ENCODE assay signal across 22 mouse cellular contexts in the genomic region with DNA sequence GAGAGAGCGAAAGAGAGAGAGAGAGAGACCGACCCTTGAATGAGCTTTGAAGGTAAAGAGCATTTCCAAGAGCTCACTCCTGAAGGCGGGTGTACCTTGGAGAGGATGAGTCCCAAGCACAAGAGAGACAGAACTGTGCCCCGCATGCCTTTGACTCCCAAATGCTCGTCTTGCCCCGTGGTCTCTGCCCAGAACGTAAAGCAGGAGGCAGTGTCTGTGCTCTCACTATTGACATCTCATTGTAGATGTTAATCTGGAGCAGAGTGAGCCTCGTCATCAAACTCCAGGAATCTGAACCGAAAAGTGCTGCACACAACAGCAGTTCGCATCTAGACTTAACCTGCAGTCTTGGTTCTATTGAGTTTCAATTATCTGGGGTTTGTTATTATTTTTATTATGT. TPM values are rescaled to one million over a fixed set of nuclear protein-coding genes. Genes with fewer than 3 reads are reported as not detected.
A peak's percentile ranks its signal among the peaks of the same experiment; 100 is the strongest.
DNase-seq lines count a peak whose midpoint lies in the region; ATAC-seq and TF ChIP-seq lines count a peak whose summit lies in the region.
"Had no signal": no experiment of that assay in that cellular context is flagged by ENCODE, and none has a peak within 500 bp of the region (broad histone marks: within the 10 kb centered on the region; RNA-seq: fewer than 3 reads in every experiment).

No protein-coding gene starts in this region.

- peaks cover 3% of the 10 kb centered on the region; the same call in 1 of the 2 replicates for H3K4me1 ChIP-seq in lung, embryonic 14.5 days (ENCODE audit: insufficient read depth)
- H3K4me1 ChIP-seq in intestine, embryonic 14.5 days (replicated peaks; ENCODE audit: control insufficient read depth, insufficient read depth, low read length): peaks cover 14% of the 10 kb centered on the region
- peaks cover 6% of the 10 kb centered on the region; the same call in 1 of the 2 replicates for H3K4me1 ChIP-seq in intestine, embryonic 15.5 days (replicated peaks)
- 0 out of 2 replicates have a peak, but pooled peaks cover 7% of the 10 kb centered on the region for H3K4me1 ChIP-seq in stomach, embryonic 14.5 days (ENCODE audit: control insufficient read depth, insufficient read depth, low read length)
- H3K4me1 ChIP-seq in forebrain, embryonic 12.5 days: no peaks in the 10 kb centered on the region
- H3K4me1 ChIP-seq: embryonic facial prominence, embryonic 12.5 days; forebrain, embryonic 13.5 days; hindbrain, embryonic 12.5 days had no signal

- ATAC-seq in lung, embryonic 14.5 days (ENCODE audit: insufficient read depth): peak; percentile 51
- no peak for ATAC-seq in intestine, embryonic 14.5 days (replicated peaks; ENCODE audit: low FRiP score, low TSS enrichment, low read depth)
- ATAC-seq in intestine, embryonic 15.5 days: no peak
- ATAC-seq in stomach, embryonic 14.5 days (ENCODE audit: insufficient number of reproducible peaks, insufficient read depth, low FRiP score, low read depth): no peak
- no peak for ATAC-seq in forebrain, embryonic 12.5 days (ENCODE audit: low FRiP score)
- ATAC-seq: forebrain, embryonic 13.5 days; forebrain, postnatal 0 days had no signal

- 21% methylated on average over 10 of the region's 10 CpGs for WGBS in lung, embryonic 14.5 days
- WGBS in intestine, embryonic 14.5 days: 37% methylated on average over 10 of the region's 10 CpGs
- WGBS in intestine, embryonic 15.5 days: 44% methylated on average over 10 of the region's 10 CpGs
- 36% methylated on average over 10 of the region's 10 CpGs for WGBS in stomach, embryonic 14.5 days
- 79% methylated on average over 10 of the region's 10 CpGs for WGBS in forebrain, embryonic 12.5 days

- TF ChIP-seq CTCF in lung, embryonic 14.5 days (IDR thresholded peaks at IDR 0.05; ENCODE audit: low read depth): no peak

- no peaks in the 10 kb centered on the region for H3K9me3 ChIP-seq in lung, embryonic 14.5 days (ENCODE audit: low read depth, low read length)
- H3K9me3 ChIP-seq in intestine, embryonic 14.5 days (ENCODE audit: control insufficient read depth, low read length): no peaks in the 10 kb centered on the region
- H3K9me3 ChIP-seq in intestine, embryonic 15.5 days: no peaks in the 10 kb centered on the region
- H3K9me3 ChIP-seq in stomach, embryonic 14.5 days (ENCODE audit: control insufficient read depth, low read depth, low read length): no peaks in the 10 kb centered on the region
- no peaks in the 10 kb centered on the region for H3K9me3 ChIP-seq in forebrain, embryonic 12.5 days
- H3K9me3 ChIP-seq: embryonic facial prominence, embryonic 12.5 days; forebrain, embryonic 13.5 days; hindbrain, embryonic 12.5 days had no signal

- no peaks in the 10 kb centered on the region for H3K27me3 ChIP-seq in lung, embryonic 14.5 days (ENCODE audit: insufficient read depth, low read length)
- H3K27me3 ChIP-seq in intestine, embryonic 14.5 days (replicated peaks; ENCODE audit: control insufficient read depth, insufficient read depth, low read length): no peaks in the 10 kb centered on the region
- H3K27me3 ChIP-seq in intestine, embryonic 15.5 days (replicated peaks): no peaks in the 10 kb centered on the region
- no peaks in the 10 kb centered on the region for H3K27me3 ChIP-seq in stomach, embryonic 14.5 days (ENCODE audit: control insufficient read depth, insufficient read depth, low read length)
- H3K27me3 ChIP-seq in forebrain, embryonic 12.5 days: no peaks in the 10 kb centered on the region
- H3K27me3 ChIP-seq: embryonic facial prominence, embryonic 12.5 days; forebrain, embryonic 13.5 days; hindbrain, embryonic 12.5 days had no signal

- peak overlapping the region; percentile 70 for H3K27ac ChIP-seq in lung, embryonic 14.5 days (ENCODE audit: low read depth)
- peak overlapping the region; percentile 82 for H3K27ac ChIP-seq in intestine, embryonic 14.5 days (ENCODE audit: low read depth)
- peak overlapping the region; percentile 83 for H3K27ac ChIP-seq in intestine, embryonic 15.5 days
- peak overlapping the region; percentile 64; the same call in 1 of the 2 replicates for H3K27ac ChIP-seq in stomach, embryonic 14.5 days (ENCODE audit: low read length)
- no peak overlapping the region for H3K27ac ChIP-seq in forebrain, embryonic 12.5 days
- H3K27ac ChIP-seq: embryonic facial prominence, embryonic 12.5 days; forebrain, embryonic 13.5 days; hindbrain, embryonic 12.5 days had no signal

- H3K36me3 ChIP-seq in lung, embryonic 14.5 days (ENCODE audit: insufficient read depth): no peaks in the 10 kb centered on the region
- H3K36me3 ChIP-seq in intestine, embryonic 14.5 days (ENCODE audit: control insufficient read depth, insufficient read depth, low read length): no peaks in the 10 kb centered on the region
- no peaks in the 10 kb centered on the region for H3K36me3 ChIP-seq in intestine, embryonic 15.5 days
- no peaks in the 10 kb centered on the region for H3K36me3 ChIP-seq in stomach, embryonic 14.5 days (ENCODE audit: control insufficient read depth, insufficient read depth, low read length)
- H3K36me3 ChIP-seq in forebrain, embryonic 12.5 days (replicated peaks): no peaks in the 10 kb centered on the region
- H3K36me3 ChIP-seq: embryonic facial prominence, embryonic 12.5 days; hindbrain, embryonic 12.5 days had no signal

- DNase-seq in lung, embryonic 14.5 days: no peak
- DNase-seq in lung, postnatal 36 days: no peak
- no peak for DNase-seq in intestine, embryonic 14.5 days (ENCODE audit: low spot score)
- DNase-seq in Muller cell, postnatal 12 days (ENCODE audit: inconsistent ontology term): no peak
- no peak for DNase-seq in adrenal gland, adult 18-20 months (ENCODE audit: low spot score in 2 of 2)
- DNase-seq: adrenal gland, postnatal 10 days; cerebellum, adult 11 months; cerebellum, adult 8-10 months; cerebellum, postnatal 14 days; forebrain, postnatal 0 days; gastrocnemius, postnatal 14 days; heart, postnatal 10 days; heart, postnatal 4 days had no signal

- peak overlapping the region; percentile 41 for H3K4me2 ChIP-seq in lung, embryonic 14.5 days
- peak overlapping the region; percentile 36 for H3K4me2 ChIP-seq in intestine, embryonic 14.5 days (ENCODE audit: low read length)
- peak overlapping the region; percentile 41 for H3K4me2 ChIP-seq in intestine, embryonic 15.5 days (replicated peaks)
- H3K4me2 ChIP-seq in stomach, embryonic 14.5 days (replicated peaks; ENCODE audit: low read depth, low read length): peak overlapping the region; percentile 19; the same call in 1 of the 2 replicates
- H3K4me2 ChIP-seq in forebrain, embryonic 12.5 days: no peak overlapping the region
- H3K4me2 ChIP-seq: embryonic facial prominence, embryonic 12.5 days; forebrain, embryonic 13.5 days; hindbrain, embryonic 12.5 days had no signal

- H3K9ac ChIP-seq in lung, embryonic 14.5 days: no peak overlapping the region
- H3K9ac ChIP-seq in intestine, embryonic 14.5 days (ENCODE audit: low read length): no peak overlapping the region
- H3K9ac ChIP-seq in intestine, embryonic 15.5 days: no peak overlapping the region; the same call in 1 of the 2 replicates
- H3K9ac ChIP-seq in stomach, embryonic 14.5 days (replicated peaks; ENCODE audit: low read depth, low read length): no peak overlapping the region
- no peak overlapping the region for H3K9ac ChIP-seq in forebrain, embryonic 12.5 days
- H3K9ac ChIP-seq: embryonic facial prominence, embryonic 12.5 days; forebrain, embryonic 13.5 days; forebrain, postnatal 0 days; hindbrain, embryonic 12.5 days had no signal

- no peak overlapping the region for H3K4me3 ChIP-seq in lung, embryonic 14.5 days (ENCODE audit: low read depth, low read length)
- H3K4me3 ChIP-seq in intestine, embryonic 14.5 days (ENCODE audit: low read depth, low read length): no peak overlapping the region
- no peak overlapping the region for H3K4me3 ChIP-seq in intestine, embryonic 15.5 days (replicated peaks)
- no peak overlapping the region for H3K4me3 ChIP-seq in stomach, embryonic 14.5 days (ENCODE audit: low read depth, low read length)
- no peak overlapping the region for H3K4me3 ChIP-seq in forebrain, embryonic 12.5 days (replicated peaks)
- H3K4me3 ChIP-seq: embryonic facial prominence, embryonic 12.5 days; forebrain, embryonic 13.5 days; hindbrain, embryonic 12.5 days had no signal

RNA-seq across cellular contexts. Expression of a gene that starts 46.4 kb away (rescaled TPM):
- polyA plus RNA-seq in lung, embryonic 14.5 days (2014; fragmentation: Nextera tagmentation; extraction: Ambion mirVana): 0.46 and 1.0 TPM in 2 replicates
- polyA plus RNA-seq in intestine, embryonic 14.5 days (2014; fragmentation: Nextera tagmentation; extraction: Ambion mirVana): 1.9 and 2.4 TPM in 2 replicates
- 8.6 and 8.8 TPM in 2 replicates for polyA plus RNA-seq in intestine, embryonic 15.5 days (2015; fragmentation: Nextera tagmentation; extraction: Ambion mirVana)
- polyA plus RNA-seq in stomach, embryonic 14.5 days (2014; fragmentation: Nextera tagmentation; extraction: Ambion mirVana): 0.36 and 0.43 TPM in 2 replicates
- polyA plus RNA-seq in forebrain, embryonic 12.5 days (2016; fragmentation: Nextera tagmentation; extraction: Ambion mirVana): not detected in 2 replicates
- under 1 TPM; 0.06 to 0.10 TPM for total RNA-seq in adrenal gland, adult 18-20 months (2021)
- total RNA-seq: common myeloid progenitor, adult 5-6 weeks; gastrocnemius, adult 18-20 months had no signal

RNA-seq across cellular contexts. Expression of a gene that starts 57.3 kb away (rescaled TPM):
- polyA plus RNA-seq in lung, embryonic 14.5 days (2014; fragmentation: Nextera tagmentation; extraction: Ambion mirVana): not detected in 2 replicates
- not detected in 2 replicates for polyA plus RNA-seq in intestine, embryonic 14.5 days (2014; fragmentation: Nextera tagmentation; extraction: Ambion mirVana)
- 6.4 and 10.7 TPM in 2 replicates for polyA plus RNA-seq in intestine, embryonic 15.5 days (2015; fragmentation: Nextera tagmentation; extraction: Ambion mirVana)
- polyA plus RNA-seq in stomach, embryonic 14.5 days (2014; fragmentation: Nextera tagmentation; extraction: Ambion mirVana): 0.95 TPM in 1 of 2 replicates, not detected in the other
- not detected in 2 replicates for polyA plus RNA-seq in forebrain, embryonic 12.5 days (2016; fragmentation: Nextera tagmentation; extraction: Ambion mirVana)
- total RNA-seq in adrenal gland, adult 18-20 months (2021): under 1 TPM in 1 of 2 experiments, not detected in 1; 0.86 TPM
- total RNA-seq: common myeloid progenitor, adult 5-6 weeks; gastrocnemius, postnatal 14 days; heart, postnatal 10 days had no signal
- polyA plus RNA-seq: forebrain, embryonic 13.5 days; forebrain, postnatal 0 days; heart, embryonic 14.5 days; hindbrain, embryonic 12.5 days had no signal
